Mouse (Mus musculus) embryonic fibroblast, embryonic 13.5 days (primary cell): ENCODE data around the gene Sfta2.

Experiments
- CTCF ChIP-seq: IDR thresholded peaks from 2 replicates; pipeline ENCODE4 v1.5.1; 2011; ENCODE audit warnings: mild to moderate bottlenecking, control low read depth, low read length, moderate library complexity, borderline replicate concordance; ENCODE audit not compliant: insufficient read depth
- POLR2A ChIP-seq: IDR thresholded peaks from 2 replicates; pipeline ENCODE4 v1.6.1; 2011; ENCODE audit warnings: low read depth, mild to moderate bottlenecking, control low read depth, low read length, moderate library complexity

- TF ChIP-seq CTCF (no peak), POLR2A (no peak)
Measured at GRCm38 (mm10) chr17:35554321-35554720, 47.0 kb upstream of the Sfta2 start.
